Mouse (Mus musculus) spleen, embryonic (tissue): ENCODE data around the gene Lhb.

Source experiments
- CTCF ChIA-PET: fragments of 350-600 bp; sonication (Branson Sonifier 250); formaldehyde crosslinking; loops from one replicate; lab custom pipeline; 2022; lab: Charles Lee

Gene Lhb

GRCm38 (mm10) chr7:45420615-45420919, at the start of gene Lhb:
Gene Lhb (plus strand): TSS chr7:45420820.
- CTCF ChIA-PET = no interaction called here

GRCm38 (mm10) chr7:45372371-45372770, 48.2 kb upstream of the Lhb start:
- CTCF ChIA-PET = no interaction called here

GRCm38 (mm10) chr7:45374620-45375019, 46.0 kb upstream of the Lhb start:
- CTCF ChIA-PET = no interaction called here

- CTCF ChIA-PET = no interaction called here
Measured at GRCm38 (mm10) chr7:45376057-45376456, 44.6 kb upstream of the Lhb start.

GRCm38 (mm10) chr7:45386077-45386476, 34.5 kb upstream of the Lhb start:
- CTCF ChIA-PET = no interaction called here

- CTCF ChIA-PET = interaction anchor here (0.7 kb wide), 1 partner anchor 18 kb away, joined by 15 read pairs; no protein-coding TSS in a partner anchor
Measured at GRCm38 (mm10) chr7:45395129-45395541, 25.5 kb upstream of the Lhb start.

GRCm38 (mm10) chr7:45395578-45396336, 24.9 kb upstream of the Lhb start, which contains the start of gene Snrnp70:
Gene Snrnp70 (minus strand): TSS chr7:45395742.
- CTCF ChIA-PET = interaction anchor here (0.7 kb wide), 1 partner anchor 378 kb away, joined by 4 read pairs; the partner anchor contains the start of gene Rras

- CTCF ChIA-PET = interaction anchor here (0.7 kb wide), 1 partner anchor 378 kb away, joined by 4 read pairs; the partner anchor contains the start of gene Rras
Measured at GRCm38 (mm10) chr7:45396337-45396775, 24.3 kb upstream of the Lhb start.

GRCm38 (mm10) chr7:45396787-45397186, 23.8 kb upstream of the Lhb start:
- CTCF ChIA-PET = interaction anchor here (0.6 to 0.7 kb wide), 2 partner anchors 148 to 379 kb away, joined by 3 to 4 read pairs; partner anchors contain the start of gene Rras

GRCm38 (mm10) chr7:45401521-45402085, 19.0 kb upstream of the Lhb start:
- CTCF ChIA-PET = no interaction called here

- CTCF ChIA-PET = interaction anchor here (0.6 to 0.8 kb wide), 6 partner anchors 10 to 321 kb away, joined by 3 to 5 read pairs (median 3); partner anchors contain the start of gene Ntf5
Measured at GRCm38 (mm10) chr7:45403532-45404261, 16.9 kb upstream of the Lhb start.

GRCm38 (mm10) chr7:45405091-45406075, 15.2 kb upstream of the Lhb start, which contains the start of gene Kcna7:
Gene Kcna7 (plus strand): TSS chr7:45405653.
- CTCF ChIA-PET = interaction anchor here (0.6 to 0.9 kb wide), 6 partner anchors 17 to 156 kb away, joined by 3 to 13 read pairs (median 4); partner anchors contain the start of gene Gys1

GRCm38 (mm10) chr7:45406157-45407156, 14.2 kb upstream of the Lhb start:
- CTCF ChIA-PET = no interaction called here

GRCm38 (mm10) chr7:45407836-45408235, 12.8 kb upstream of the Lhb start:
- CTCF ChIA-PET = no interaction called here

- CTCF ChIA-PET = no interaction called here
Measured at GRCm38 (mm10) chr7:45408351-45408750, 12.3 kb upstream of the Lhb start.

GRCm38 (mm10) chr7:45408949-45409348, 11.7 kb upstream of the Lhb start:
- CTCF ChIA-PET = no interaction called here

GRCm38 (mm10) chr7:45409497-45410163, 11.0 kb upstream of the Lhb start:
- CTCF ChIA-PET = no interaction called here

GRCm38 (mm10) chr7:45412421-45412820, 8.2 kb upstream of the Lhb start:
- CTCF ChIA-PET = no interaction called here
